Mouse (Mus musculus) megakaryocyte-erythroid progenitor cell, adult 5-6 weeks (primary cell): ENCODE results near the gene Btbd9. TPM values are rescaled to one million over a fixed set of nuclear protein-coding genes. Genes with fewer than 3 reads are reported as not detected.

Experiments used
- ATAC-seq: replicated peaks from 2 replicates; pipeline ENCODE4 v1.8.0; 2016; ENCODE audit warnings: mild to moderate bottlenecking, inconsistent platforms; ENCODE audit not compliant: severe bottlenecking, poor library complexity, low FRiP score, low TSS enrichment
- total RNA-seq, 2 experiments: library from RNA; stranded (forward) in 1 of 2; stranded (reverse) in 1 of 2; fragments of 200-1000, 215-1000 nt in 1 of 2; fragments of >200 nt in 1 of 2; fragmentation: Nextera tagmentation in 1 of 2; gene quantifications; 2 replicates each; pipeline ENCODE4 v1.2.3; 2014 to 2017

The Btbd9 gene
- total RNA-seq, 2 experiments from 2014 or later: 8.5 to 19.8 TPM

GRCm38 (mm10) chr17:30465060-30465762 lies 111.1 kb downstream of the Btbd9 start:
- ATAC-seq: no peak

DNA sequence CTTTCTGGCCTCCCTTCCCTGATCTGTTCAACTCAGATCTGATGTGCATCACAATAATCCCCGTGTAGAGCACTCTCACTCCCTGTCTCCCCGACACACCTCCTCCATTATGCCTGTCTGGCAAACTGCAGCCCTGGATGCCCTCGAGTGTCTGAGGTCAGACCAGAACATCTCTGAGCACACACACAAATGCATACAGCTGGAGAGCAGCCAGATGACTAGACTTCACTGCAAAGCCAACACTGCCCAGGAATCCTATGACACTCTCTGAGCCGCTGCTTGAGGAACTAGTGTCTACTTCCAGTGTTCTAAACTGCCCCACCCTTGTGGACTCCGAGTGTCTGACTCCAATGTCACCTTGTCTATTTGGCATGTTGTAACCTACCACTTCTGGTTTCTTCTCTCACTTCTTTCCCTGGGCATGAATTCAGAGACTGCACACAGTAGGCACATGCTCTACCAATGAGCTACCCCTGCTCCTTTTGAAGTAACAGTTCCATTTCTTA lies 112.0 kb downstream of the Btbd9 start:
- no peak for ATAC-seq

DNA sequence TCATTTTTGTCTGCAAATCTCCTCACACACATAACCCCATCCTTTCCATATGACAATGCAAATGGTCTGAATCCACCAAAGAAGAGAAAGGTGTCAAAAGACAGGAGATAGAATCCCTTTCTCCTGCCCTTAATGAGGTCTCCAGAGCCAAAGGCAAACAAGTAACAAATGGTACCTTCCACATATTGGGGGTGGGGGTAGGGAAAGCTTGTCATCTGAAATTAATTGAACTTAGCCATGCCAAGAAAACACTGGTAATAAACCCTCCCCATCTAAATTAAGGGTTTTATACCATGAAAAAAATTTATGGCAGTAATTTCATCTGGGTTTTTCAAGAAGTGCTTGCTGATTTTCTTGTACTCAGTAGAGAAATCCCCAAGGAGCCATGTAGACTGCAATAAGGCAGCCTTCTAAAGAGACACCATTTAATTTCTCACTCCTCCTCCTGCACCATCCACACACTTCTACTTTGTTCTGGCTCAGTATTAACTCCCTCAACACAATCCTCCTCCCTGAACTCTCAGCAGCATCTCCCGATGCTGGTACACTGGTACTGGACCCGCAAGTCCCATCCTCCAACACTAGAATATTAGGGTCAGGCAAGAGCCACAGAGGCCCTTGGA lies 115.5 kb downstream of the Btbd9 start:
- no peak for ATAC-seq

GRCm38 (mm10) chr17:30459706-30460105 lies 116.6 kb downstream of the Btbd9 start:
- no peak for ATAC-seq

DNA sequence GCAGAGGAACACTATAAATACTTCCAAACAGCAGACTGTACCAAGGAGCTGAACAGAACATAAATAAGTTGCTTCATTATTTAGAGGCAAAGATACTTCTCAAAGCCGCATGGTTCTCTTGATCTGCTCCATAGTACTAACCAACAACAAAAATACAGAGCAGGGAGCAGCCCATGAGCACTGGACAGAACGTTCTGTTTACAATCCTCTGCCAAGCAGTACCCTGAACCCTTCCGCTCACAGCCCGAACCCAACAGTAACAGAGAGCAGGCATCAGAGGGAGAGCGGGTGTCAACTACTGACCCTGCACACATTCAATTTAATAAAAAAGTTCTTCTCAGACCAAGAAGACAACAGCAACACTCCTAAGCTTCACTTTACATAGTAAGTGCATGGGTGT lies 117.4 kb downstream of the Btbd9 start:
- no peak for ATAC-seq

DNA sequence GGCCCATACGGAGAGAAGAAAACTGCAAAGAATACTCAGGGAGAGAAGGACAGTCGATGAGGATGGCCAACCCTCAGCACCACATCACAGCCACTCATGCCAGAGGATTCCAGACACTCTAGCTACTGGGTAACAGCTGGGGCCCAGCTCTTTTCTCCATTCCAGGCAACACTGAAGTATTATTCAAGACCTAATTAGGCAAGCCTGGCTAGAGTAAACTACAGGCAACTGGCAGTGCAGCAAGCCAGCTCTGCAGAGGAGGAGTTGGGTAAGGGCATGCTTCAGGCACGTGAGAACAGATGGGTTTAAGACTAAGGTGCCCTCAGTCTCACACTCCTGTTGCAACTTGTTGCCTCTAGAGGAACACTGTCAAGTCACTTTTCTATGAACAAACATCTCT lies 118.0 kb downstream of the Btbd9 start:
- no peak for ATAC-seq

- no peak for ATAC-seq
These were observed 118.8 kb downstream of the Btbd9 start for GRCm38 (mm10) chr17:30457486-30457885.

GRCm38 (mm10) chr17:30456293-30456692 lies 120.0 kb downstream of the Btbd9 start:
- no peak for ATAC-seq

- no peak for ATAC-seq
These were observed 121.4 kb downstream of the Btbd9 start for GRCm38 (mm10) chr17:30454862-30455243.

- no peak for ATAC-seq
These were observed 122.0 kb downstream of the Btbd9 start for GRCm38 (mm10) chr17:30454155-30454861.

GRCm38 (mm10) chr17:30453272-30453671 lies 123.0 kb downstream of the Btbd9 start:
- ATAC-seq: no peak

GRCm38 (mm10) chr17:30452363-30452762 lies 123.9 kb downstream of the Btbd9 start:
- no peak for ATAC-seq

- no peak for ATAC-seq
These were observed 127.7 kb downstream of the Btbd9 start for GRCm38 (mm10) chr17:30448562-30448961.

DNA sequence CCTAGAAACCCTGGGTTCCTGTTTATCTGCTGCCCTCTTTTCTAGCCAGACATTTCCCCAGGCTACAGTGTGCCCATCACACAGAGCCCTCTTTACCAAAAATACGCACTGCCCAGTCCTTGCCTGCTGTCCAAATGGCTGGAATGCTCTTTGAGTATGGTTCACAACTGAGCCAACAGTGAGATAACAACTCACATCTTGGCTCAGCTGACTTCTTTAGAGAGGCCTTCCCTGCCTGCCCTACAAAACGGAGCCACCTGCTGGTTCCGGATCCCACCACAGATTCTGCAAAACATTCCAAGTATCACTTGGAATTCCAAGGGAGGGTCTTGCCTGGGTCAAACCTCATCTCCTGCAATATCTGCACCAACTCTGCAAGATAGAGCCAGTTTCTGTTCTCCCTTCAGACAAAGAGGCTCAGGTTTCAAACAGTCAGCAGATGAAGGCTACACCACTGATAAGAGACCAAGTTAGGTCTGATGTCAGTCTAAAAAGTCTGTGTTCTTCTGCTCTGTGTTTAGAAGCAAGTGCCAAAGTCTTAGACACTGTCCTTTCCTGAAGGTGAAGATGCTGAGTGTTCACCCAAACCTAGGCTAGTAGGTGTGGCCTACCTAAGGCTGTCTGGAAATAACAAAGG lies 130.4 kb downstream of the Btbd9 start:
- ATAC-seq: no peak

DNA sequence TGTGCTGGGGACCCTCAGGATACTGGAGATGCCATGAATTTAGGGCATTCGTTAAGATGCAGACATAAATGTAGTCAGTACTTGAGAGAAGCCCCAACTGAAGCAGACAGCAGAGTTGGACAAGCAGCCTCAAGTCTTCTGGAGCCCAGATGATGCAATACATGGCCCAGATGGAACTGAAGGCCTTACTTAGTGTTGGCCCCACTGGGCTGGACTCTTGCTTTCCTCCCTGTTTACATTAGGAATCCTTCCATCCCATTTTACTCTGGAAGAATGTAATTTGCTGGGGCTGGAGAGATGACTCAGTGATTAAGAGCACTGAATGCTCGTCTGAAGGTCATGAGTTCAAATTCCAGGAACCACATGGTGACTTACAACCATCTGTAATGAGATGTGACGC lies 136.6 kb downstream of the Btbd9 start:
- no peak for ATAC-seq

GRCm38 (mm10) chr17:30438786-30439185 lies 137.5 kb downstream of the Btbd9 start:
- no peak for ATAC-seq

DNA sequence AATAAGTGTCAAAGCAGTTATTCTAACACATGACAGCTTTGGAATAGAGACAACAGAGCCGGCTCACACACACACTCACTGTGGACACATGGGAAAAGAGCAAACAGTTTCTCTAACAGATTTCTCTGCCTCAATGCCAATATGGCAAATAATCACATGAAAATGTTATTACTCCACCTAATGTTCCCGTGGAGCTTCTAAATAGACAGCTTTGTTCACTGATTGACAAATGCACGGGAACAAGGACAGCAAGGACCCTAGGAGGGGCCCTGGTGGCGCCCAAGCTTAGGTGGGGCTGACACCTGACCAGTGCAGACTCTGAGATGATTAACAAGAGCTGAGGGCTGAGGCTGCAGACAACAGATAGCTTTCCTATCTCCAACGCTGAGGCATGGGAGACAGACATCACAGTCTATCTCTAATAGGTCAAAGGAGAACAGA lies 140.2 kb downstream of the Btbd9 start:
- ATAC-seq: no peak

DNA sequence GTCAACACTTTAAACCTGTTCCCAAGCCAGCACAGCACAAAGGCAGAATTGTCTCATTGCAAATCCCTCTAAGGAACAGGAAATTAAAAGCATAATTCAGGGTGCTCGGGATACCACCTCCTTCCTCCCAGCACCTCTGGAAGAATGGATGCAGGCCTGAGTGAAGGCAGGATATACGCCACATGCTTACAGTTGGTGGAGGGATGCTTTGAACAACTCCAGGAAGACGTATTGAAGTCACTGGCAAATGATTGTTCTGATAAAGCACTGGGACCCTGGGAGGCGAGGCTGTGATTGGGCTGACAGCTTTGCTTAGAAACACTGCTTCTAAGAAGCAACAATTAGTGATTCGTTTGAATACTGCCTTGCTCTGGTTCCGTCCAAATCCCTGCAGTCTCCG lies 140.8 kb downstream of the Btbd9 start:
- ATAC-seq: no peak

GRCm38 (mm10) chr17:30432094-30432493 lies 144.2 kb downstream of the Btbd9 start:
- no peak for ATAC-seq
